Mouse (Mus musculus) common myeloid progenitor, adult 5-6 weeks (primary cell): ENCODE measurements around the gene Ahdc1. TPM values are rescaled to one million over a fixed set of nuclear protein-coding genes. Genes with fewer than 3 reads are reported as not detected.

Source experiments
- ATAC-seq: replicated peaks from 2 replicates; pipeline ENCODE4 v1.8.0; 2016; ENCODE audit warnings: low read depth, mild to moderate bottlenecking, moderate TSS enrichment, inconsistent platforms; ENCODE audit not compliant: poor library complexity, severe bottlenecking
- total RNA-seq: library from RNA; stranded (forward); fragments of 200-1000, 187-1606 nt; gene quantifications from 2 replicates; pipeline ENCODE4 v1.2.3, GENCODE M21; 2017

Ahdc1 gene
- total RNA-seq, 1 experiment from 2014 or later, result 2.6 TPM

DNA sequence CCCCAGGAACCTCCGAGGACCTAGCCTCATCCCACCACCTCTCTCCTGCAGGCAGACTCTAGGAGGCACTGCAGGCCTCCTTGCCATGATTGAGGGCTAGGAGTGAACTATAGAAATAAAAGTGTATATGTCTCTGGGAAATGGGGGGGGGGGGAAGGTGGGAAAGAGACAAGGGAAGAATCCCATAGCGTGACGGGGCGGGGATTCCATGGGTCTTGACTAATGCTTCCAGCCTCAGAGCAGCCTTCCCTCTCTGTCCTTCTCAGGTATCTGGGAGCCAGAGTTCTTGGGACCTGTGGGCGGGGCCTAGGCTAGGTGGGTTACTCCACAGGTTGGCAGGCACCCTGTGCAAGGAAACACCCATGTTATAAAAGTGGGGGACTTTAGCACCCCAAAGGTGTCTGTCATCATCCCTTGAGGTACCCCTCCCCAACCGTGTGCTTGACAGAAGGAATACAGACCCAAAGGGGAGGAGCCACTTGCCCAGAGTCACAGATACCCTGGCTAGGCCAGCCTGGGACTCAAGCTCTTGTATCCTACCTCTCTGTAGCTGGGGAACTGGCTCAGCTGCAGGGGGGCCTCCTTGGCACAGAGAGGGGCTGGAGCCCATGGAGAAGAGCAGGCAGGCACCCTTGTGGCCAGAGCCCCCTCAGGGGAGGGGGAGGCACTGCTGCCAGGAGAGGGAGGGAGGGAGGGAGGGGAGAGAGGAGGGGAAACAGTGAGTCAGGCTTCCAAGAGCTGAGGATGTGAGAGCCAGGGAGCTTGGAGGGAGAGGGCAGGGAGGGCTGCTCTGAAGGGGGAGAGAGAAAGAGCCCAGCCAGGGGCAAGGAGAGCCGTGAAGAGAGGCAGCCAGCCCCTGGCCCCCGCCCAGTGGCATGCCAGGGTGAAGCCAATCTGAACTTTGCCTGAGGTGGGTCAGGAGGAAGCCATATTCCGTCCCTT, 4.9 kb downstream of the Ahdc1 start:
- no peak for ATAC-seq

DNA sequence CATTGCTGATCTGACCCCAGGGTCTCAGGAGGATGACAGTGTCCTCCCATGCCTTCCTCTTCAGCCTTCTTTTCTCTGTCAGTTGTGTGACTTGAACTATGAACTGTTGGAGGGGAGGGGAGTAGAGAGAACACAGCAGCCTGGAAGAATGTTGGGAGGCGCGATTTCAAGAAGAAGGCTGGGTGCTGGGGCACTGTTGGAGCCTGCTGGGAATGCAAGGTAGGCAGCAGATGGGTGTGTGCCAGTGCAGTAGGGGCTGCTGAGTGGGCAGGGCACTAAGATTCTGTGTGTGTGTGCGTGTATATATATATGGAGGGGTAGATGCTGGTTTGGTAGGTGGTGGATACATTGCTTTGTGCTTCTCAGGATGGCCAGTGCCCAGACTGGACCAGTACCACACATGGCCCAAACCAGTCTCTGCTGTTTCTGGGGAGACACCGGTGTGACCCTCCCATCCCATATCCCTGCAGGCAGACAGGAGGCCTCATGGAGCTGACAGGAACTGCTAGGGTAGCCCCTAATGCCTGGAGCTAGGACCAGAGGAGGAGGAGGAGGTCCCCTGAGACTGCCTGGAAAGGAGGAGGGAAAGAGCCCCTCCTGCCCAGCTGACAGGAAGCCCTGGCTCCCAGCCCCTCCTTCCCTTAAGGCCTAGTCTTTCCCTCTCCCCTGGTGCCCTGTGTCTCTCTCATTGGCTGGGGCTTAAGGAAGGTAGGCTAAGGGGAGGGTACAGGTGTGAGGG, 5.8 kb downstream of the Ahdc1 start:
- ATAC-seq, result no peak

DNA sequence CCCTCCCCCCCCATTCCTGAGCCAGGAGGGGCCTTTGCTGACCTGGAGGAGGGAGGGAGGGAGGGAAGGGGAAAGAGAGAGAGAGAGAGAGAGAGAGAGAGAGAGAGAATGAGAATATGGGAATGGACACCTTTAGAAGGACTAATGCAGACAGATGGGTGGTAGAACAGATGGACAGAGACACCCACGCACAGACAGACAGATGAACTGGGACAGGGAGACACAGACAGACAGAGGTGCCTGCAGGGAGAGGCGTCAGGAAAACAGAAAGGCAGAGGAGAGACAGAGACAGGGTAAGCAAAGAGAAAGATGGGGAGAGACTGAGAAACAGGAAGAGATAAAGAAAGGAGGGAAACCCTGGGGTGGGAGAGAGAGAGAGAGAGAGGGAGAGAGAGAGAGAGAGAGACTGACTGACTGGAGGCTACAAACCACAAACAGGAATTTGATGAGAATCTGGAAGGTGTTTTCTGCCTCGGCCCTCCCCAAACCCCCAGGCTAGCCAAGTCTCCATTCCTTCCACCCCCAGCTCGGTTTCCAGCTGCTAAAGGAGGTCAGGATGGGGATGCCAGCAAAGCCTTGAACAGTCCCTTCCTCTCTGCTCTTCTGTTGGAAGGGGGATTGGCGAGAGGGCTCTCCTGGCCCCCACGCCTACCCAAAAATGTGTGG, 6.7 kb downstream of the Ahdc1 start:
- no peak for ATAC-seq

DNA sequence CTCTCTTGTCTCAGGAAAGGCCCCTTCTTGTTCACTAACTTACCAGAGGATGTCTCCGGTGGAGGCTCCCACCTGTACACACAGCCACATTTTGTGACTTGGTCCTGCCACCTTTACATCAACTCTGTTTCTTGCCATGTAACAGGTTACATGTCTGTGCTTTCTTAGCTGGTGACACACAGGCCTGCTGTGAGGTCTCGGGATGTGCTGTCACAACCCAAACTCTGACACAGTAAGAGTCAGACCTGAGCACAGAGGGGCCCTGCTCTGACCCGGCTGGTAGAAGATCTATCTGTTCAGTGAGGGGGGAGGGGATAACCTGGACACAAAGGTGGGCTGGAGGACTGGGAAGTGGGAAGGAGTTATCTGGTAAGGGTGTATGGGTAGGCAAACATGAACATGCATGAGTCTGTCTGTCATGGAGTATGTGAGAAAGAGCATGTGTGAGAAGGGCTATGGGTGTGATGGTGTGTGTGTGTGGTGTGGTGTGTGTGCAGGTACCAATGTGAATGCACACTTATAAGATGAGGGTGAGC, 7.3 kb downstream of the Ahdc1 start:
- no peak for ATAC-seq

DNA sequence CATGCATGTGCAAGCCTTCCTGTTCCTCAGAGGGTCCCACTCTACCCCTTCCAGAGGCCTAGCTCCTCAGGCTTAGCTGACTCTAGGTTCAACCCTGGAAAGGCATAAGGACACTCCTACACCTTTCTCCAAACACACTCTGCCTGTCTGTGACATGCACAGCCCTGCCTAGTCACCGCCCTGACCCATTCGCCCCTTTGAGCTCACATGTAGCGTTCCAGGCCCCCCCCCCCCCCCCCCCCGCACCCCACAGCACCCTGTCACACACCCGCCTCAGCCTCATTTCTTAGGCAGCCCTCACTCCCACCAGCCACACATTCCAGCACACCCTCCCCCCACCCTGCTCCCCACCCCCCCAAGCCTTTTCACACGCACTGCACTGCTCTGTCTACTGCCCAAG, 9.7 kb downstream of the Ahdc1 start:
- ATAC-seq, result no peak

DNA sequence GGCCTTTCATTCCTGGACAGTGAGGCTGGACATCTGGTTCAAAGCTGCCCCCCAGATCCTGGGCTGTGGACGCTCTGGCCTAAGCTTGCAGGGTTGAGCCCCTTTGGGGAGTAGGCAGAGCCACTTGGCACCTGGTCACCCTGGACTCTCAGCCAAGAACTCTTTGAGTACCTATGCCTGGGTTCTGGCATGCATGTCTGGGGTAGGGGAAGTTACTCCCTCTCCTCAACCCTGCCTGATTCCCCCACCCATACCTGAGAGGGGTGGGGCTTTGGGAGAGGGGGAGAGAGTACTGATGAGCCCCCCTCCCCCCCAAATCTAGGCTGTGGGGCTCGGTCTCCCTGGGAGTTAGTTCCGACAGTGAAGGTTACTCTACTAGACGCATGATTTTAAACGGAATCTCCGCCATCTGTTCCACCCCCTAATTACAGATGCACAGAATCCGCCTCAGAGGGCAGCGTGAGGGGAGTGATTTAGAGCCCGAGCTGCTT, 10.2 kb downstream of the Ahdc1 start:
- no peak for ATAC-seq

DNA sequence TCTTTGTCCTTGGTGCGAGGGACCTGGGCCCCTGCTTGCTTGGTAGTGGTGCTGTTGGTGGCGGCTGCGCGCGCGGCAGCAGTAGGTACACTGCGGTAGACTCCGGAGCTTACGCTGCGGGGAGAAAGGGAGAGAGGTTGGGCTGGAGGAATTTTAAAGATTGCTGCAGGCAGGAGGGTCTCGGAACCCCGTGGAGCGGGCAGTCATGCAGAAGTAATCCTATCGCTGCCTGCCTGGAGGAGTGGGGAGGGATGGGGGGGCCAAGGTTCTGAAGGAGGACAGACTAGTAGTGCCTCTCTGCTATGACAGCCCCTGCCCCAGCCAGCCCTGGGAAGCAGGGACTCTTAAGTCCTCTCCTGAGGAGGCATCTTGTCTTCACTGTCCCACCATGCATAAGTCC, 11.2 kb downstream of the Ahdc1 start:
- ATAC-seq, result no peak

DNA sequence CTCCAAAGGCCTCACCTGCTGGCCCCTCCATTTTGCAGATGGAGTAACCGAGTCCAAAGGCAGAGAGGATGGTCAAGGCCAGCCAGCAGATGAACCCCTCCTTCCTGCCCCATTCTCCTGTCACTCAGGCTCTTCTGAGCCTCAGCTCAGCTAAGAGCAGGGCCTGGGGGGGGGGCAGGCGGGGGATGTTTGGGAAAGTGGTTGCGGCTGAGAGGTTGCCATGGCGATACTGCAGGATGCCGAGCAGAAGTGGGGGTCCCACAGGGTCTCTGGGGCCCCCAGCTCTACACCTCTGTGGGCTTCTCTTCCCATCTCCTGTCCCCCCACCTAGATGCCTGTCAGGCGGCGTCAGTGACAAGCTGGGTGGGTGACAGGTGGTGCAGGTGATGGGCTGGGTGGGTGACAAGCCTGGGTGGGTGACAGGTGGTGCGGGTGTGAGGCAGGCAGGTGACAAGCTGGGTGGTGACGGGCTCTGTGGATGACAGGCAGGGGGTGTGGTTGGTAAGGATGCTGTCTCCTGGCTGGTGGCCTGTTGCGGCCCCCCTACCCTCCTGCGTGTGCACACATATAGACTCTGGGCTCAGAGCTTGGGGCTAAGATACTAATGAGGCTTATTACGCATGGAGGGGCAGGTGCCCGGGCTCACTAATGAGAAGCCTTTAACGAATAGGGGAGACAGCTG, 12.0 kb downstream of the Ahdc1 start:
- ATAC-seq, result no peak

DNA sequence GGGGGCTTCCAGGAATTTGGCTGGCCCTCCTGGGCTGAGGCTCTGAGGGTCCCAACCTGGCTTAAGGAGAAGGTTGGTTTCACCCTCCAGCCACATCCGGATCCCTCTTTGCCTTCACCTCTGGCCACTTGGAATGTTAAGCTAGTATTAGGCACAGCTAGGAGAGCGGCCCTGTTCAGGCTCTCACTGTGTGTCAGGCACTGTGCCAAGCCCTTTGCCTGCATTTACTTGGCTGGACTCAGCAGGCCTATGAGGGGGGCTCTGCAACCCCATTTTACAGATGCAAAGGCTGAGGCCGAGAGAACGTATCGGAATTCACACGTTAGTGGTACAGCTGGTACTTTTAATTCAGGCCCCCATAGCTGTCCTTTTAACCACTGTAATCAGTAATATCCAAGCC, 12.6 kb downstream of the Ahdc1 start:
- ATAC-seq, result no peak

DNA sequence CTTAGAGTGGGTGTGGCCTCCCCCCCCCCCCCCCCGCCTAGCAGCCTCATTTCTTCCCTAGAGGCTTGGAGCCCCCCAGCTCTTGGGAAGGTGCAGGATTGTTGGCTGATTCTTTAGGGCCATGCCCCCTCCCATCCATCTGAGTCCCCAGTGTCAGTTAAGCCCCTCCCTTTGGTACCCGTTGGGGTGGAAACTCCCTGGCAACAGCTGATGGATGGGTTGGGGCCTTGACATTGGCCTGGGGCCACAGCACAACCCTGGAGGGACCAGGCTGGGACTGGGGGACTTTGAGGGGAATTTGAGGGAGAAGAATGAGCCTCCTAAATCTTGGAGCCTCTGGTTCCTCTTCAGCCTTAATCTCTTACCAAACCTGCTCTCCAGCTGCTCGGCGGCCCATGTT, 13.3 kb downstream of the Ahdc1 start:
- no peak for ATAC-seq

DNA sequence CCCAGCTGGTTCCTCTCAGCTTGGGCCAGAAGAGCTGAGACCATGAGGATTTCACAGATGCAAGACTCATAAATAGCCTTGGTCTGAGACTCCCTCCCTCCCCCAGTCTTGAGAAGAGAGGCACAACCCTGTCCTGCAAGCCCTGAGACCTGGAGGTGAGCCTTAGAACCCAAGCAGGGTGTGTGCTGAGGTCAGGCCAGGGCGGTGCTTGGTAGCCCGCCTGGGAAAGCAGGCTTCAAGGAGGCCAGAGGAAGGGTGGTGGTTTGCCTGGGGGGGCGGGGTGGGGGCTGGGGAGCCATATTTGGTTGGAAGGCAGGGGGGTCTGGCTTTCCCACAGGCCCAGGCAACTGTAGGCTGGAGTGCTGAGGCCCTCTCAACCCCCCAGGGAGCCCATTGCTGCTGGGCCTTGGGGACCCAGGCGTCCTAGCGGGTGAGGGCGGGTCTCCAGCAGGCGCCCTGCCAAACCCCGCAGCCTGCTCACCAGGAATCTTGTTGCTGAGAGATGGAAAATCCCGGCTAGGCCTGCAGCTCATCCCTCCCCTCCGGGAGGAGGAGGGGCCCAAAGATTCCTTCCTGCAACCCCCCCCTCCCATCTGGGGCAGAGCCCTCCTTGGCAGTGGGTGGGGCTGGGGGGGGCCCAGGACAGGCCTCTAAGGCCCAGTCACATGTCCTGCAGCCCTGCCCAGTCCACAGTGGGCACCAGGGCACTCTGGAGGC, 14.1 kb downstream of the Ahdc1 start:
- no peak for ATAC-seq

DNA sequence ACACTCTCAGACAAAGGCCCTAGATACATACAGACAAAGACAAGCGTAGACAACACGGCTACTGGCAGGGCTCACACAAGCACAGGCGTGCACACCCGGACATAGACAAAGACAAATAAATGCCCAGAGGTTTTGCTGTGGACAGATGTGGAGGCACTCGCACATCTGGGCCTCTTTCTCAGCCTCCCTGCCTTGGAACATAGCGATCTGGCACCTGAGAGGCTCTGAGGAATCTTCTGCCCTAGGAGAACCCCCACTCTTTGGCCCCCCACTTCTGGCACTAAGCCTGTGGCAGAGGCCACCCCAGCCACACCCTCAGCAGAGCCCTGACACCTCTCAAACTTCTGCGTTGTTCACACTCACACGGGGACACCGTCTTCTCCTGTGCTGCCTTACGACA, 15.2 kb downstream of the Ahdc1 start:
- no peak for ATAC-seq

DNA sequence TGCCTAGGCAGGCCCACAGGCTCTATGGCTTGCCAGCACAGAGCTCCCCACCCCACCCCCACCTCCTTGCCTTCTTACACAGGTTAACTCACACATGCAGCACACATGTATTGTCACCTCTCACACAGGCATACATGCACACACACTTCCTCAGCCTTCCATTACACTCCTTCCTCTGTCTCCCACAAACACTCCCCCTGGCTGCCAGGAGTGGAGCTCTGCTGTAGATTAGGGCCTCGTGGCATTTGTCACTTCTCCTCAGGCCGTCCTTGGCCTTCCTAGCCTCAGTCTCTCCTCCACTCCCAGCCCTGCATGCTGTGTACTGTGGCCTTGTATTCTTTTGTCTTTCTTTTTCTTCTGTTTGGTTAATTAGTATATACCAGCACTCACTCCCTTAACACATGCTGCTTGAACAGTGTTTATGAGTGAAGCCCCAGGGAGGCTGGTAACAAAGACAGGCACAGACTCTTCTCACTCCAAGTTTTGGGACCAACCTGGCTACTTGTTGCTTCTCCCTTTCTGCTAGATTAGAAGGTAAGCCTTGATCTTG, 15.8 kb downstream of the Ahdc1 start:
- ATAC-seq, result peak; percentile 54; the same call in 1 of the 2 replicates

DNA sequence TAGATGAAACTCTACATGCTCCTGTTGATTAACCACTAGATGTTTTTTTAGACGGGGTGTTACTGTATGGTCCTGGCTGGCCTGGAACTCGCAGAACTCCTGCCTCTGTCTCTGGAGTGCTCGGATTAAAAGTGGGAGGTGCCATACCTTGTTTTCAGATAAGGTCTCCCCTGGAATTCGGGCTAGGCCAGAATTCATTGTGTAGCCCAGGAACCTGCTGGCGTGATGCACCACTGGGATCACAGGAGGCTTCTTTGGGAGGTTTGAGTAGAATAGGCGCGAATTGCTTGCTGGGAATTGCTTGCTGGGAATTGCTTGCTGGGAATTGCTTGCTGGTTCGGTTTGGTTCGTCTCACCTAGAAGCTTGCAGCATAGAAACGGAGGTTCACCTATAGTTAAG, 16.7 kb downstream of the Ahdc1 start:
- no peak for ATAC-seq

DNA sequence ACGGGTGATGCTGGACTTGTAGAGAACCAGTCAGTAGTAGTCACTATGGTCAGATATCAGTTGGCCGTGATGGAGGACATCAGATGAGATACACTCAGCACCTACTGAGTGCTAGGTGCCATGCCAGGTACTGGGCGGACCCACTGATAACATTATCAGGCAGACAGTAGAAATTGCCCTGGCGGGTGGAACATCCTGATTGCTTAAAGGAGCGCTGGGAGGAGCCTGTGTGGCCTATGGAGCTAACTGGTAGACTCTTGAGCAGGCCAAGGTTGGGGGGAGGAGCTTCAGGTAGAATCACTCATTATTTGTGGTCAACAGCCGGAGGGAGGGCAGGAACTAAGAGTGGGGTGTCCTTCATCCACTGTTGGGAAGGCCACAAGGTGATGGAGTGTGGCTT, 17.1 kb downstream of the Ahdc1 start:
- ATAC-seq, result no peak

DNA sequence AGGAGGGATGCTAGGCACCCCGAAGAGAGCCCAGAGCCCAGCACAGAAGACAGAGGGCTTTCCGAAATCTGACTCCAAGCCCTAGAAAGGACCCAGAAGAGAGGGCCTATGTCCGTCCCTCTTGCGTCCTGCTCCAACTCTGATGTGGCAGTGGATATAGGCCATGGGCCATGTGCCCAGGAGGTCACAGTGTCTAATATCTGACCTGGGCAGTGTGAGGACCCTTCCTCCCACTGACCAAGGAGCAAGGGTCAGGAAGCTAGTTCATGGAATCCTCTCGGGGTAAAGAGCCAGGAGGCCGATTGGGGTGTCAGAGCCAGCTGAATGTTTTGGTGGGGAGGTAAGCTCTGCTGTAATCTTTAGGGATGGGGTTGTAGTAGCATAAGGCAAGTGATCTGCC, 17.8 kb downstream of the Ahdc1 start:
- ATAC-seq, result no peak

DNA sequence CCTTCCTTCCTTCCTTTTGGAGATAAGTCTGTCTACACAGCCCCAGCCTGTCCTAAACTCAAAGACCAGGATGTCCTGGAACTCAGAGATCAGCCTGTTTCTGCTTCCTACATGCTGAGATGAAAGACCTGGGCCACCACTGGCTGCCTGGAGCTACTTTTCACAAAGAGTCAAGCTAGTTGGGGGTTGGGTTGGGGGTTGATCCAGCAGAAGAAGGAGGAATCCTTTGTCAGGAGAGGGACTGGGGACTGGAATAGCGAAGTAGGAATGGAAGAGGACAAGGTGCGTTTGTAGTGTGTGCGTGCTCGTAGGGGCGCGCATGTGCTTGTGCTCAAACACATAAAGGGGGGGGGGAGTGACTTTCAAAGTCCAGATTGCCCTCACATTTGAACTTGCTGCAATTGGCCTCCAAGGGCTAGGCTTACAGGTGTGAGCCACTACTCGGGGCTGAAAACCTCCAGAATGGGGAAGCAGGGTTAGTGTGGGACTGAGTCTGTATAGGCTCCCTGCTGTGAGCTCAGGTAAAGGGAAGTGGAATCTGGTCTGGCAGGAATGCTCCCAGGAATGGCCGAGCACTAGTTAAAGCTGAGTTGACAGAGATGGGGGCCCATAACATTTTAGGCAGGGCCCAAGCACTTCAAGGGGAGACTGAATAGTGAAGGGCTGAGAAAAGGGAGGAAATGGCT, 21.5 kb downstream of the Ahdc1 start:
- no peak for ATAC-seq

DNA sequence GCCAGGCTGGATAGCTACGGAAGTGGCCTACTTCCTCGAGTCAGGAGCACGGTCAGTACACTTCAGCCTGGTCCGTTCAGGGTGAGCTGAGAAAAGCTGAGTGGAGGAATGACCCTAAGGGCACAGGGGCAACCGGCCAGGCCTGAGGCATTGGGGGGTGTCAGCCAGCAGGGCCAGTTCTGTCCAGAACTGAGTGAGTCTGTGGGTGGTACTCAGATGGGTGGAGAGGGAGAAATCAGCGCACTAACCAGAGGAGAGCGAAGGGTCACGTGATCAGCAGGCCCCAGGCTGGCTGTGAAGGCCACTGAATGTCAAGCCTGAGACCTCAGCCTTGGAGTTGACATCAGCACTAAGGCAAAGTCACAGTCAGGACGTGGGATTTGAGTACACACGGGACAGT, 23.4 kb downstream of the Ahdc1 start:
- no peak for ATAC-seq
